Mouse (Mus musculus) stomach, embryonic 14.5 days (tissue): Measurements from ENCODE around the gene Dock8. TPM values are rescaled to one million over a fixed set of nuclear protein-coding genes. Genes with fewer than 3 reads are reported as not detected.

Experiments used
- ATAC-seq: fragments of 200-750 bp; cut with Nextera tagmentation; 2 replicates; pipeline ENCODE4 v1.8.0; 2017; ENCODE audit warnings: low read depth, moderate TSS enrichment; ENCODE audit not compliant: insufficient number of reproducible peaks, insufficient read depth, low FRiP score
- H3K27ac ChIP-seq: fragments of 300-500 bp; sonication (generic); 2 replicates; pipeline ENCODE4 v1.5.1; 2014; ENCODE audit warnings: mild to moderate bottlenecking, low read length, moderate library complexity, mixed read lengths
- H3K27me3 ChIP-seq: fragments of 300-500 bp; sonication (generic); 2 replicates; pipeline ENCODE4 v1.6.1; 2014; ENCODE audit warnings: low read length, control low read depth, mixed read lengths; ENCODE audit not compliant: control insufficient read depth, insufficient read depth
- H3K36me3 ChIP-seq: fragments of 300-500 bp; sonication (generic); 2 replicates; pipeline ENCODE4 v1.6.1; 2014; ENCODE audit warnings: mild to moderate bottlenecking, control low read depth, low read length, moderate library complexity, mixed read lengths; ENCODE audit not compliant: control insufficient read depth, insufficient read depth
- H3K4me1 ChIP-seq: fragments of 300-500 bp; sonication (generic); 2 replicates; pipeline ENCODE4 v1.6.1; 2014; ENCODE audit warnings: low read length, control low read depth, mixed read lengths; ENCODE audit not compliant: control insufficient read depth, insufficient read depth
- H3K4me2 ChIP-seq: fragments of 300-500 bp; sonication (generic); replicated peaks from 2 replicates; pipeline ENCODE4 v1.6.1; 2014; ENCODE audit warnings: low read depth, low read length, control low read depth
- H3K4me3 ChIP-seq: fragments of 300-500 bp; sonication (generic); 2 replicates; pipeline ENCODE4 v1.5.1; 2014; ENCODE audit warnings: low read depth, low read length, control low read depth
- H3K9ac ChIP-seq: fragments of 300-500 bp; sonication (generic); replicated peaks from 2 replicates; pipeline ENCODE4 v1.6.1; 2014; ENCODE audit warnings: low read depth, mild to moderate bottlenecking, control low read depth, low read length, moderate library complexity, mixed read lengths
- H3K9me3 ChIP-seq: fragments of 300-500 bp; sonication (generic); 2 replicates; pipeline ENCODE4 v1.6.1; 2016; ENCODE audit warnings: low read depth, low read length, control low read depth; ENCODE audit not compliant: control insufficient read depth
- WGBS: fragments of 180-500 bp; shearing (Covaris S2); extraction: QIAGEN DNeasy Blood & Tissue Kit; methylation state at CpG from one replicate; pipeline ENCODE4 v1.1.7; 2014; 5-methylcytosine and 5-hydroxymethylcytosine counted together
- polyA plus RNA-seq: library from polyadenylated mRNA; unstranded; fragments of >200 nt; fragmentation: Nextera tagmentation; extraction: Ambion mirVana; gene quantifications from 2 replicates; pipeline ENCODE4 v1.2.1, GENCODE M21; 2014

The Dock8 gene
- polyA plus RNA-seq, 1 experiment from 2014 or later: 10.7 TPM

GRCm38 (mm10) chr19:25097506-25097905 is 98.2 kb downstream of the Dock8 start:
- H3K36me3 ChIP-seq: no peaks in the 10 kb centered on the region
- no peak overlapping the region for H3K27ac ChIP-seq
- H3K4me3 ChIP-seq: no peak overlapping the region
- no peaks in the 10 kb centered on the region for H3K9me3 ChIP-seq
- WGBS: 53% methylated on average over 7 of the region's 7 CpGs
- H3K4me2 ChIP-seq: no peak overlapping the region
- no peaks in the 10 kb centered on the region for H3K4me1 ChIP-seq
- H3K27me3 ChIP-seq: no peaks in the 10 kb centered on the region
- no peak for ATAC-seq
- H3K9ac ChIP-seq: no peak overlapping the region

DNA sequence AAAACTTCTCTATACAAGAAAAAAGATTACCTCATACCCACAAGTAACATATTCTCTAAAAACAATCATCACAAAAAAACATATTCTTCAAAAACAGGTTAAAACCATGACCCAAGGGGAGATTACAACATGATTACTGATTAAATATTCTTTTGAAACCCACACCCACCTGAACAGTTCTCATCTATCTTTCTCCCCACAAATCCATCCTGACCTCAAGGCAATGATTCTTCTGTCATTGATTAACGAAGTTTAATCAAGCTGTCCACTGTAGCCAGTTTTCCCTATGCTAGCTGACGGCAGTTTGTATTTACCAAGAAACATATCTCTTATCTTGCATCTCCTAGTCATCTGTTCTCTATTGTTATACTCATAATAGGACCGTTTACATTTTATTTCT is 98.6 kb downstream of the Dock8 start:
- no peak for ATAC-seq
- Histone ChIP-seq H3K27me3 (no peaks in the 10 kb centered on the region), H3K36me3 (no peaks in the 10 kb centered on the region), H3K4me1 (no peaks in the 10 kb centered on the region), H3K9me3 (no peaks in the 10 kb centered on the region), H3K4me3 (no peak overlapping the region), H3K9ac (no peak overlapping the region), H3K27ac (no peak overlapping the region), H3K4me2 (no peak overlapping the region)
- 62% methylated on average over 3 of the region's 3 CpGs for WGBS

- H3K27ac ChIP-seq: no peak overlapping the region
- no peak overlapping the region for H3K9ac ChIP-seq
- H3K4me1 ChIP-seq: no peaks in the 10 kb centered on the region
- H3K4me2 ChIP-seq: no peak overlapping the region
- no peaks in the 10 kb centered on the region for H3K36me3 ChIP-seq
- no peak overlapping the region for H3K4me3 ChIP-seq
- ATAC-seq: no peak
- H3K9me3 ChIP-seq: no peaks in the 10 kb centered on the region
- WGBS: 87% methylated on average over 4 of the region's 4 CpGs
- no peaks in the 10 kb centered on the region for H3K27me3 ChIP-seq
Observed at GRCm38 (mm10) chr19:25098941-25099340, 99.6 kb downstream of the Dock8 start.

DNA sequence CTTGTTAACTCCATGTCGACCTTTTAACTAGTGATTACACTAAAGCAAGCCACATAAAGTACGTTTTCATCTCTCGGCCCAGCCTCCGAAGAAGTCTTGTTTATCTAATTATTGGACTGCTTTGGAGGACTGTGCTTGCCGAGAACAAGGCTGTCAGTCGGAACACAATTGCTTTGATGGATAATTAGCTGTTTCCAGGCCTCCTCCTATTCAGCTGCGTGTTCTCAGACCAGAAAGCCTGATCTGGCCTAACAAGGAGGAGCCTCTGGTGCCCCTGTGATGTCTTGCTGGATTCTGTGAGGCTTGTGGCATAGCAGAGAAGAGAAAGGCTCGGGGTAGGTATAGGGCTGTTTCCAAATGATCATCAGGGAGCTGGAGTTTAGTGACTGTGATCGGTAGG is 106.3 kb downstream of the Dock8 start:
- no peak overlapping the region for H3K4me2 ChIP-seq
- H3K27me3 ChIP-seq: no peaks in the 10 kb centered on the region
- no peak for ATAC-seq
- no peaks in the 10 kb centered on the region for H3K9me3 ChIP-seq
- WGBS: 46% methylated on average over 9 of the region's 9 CpGs
- no peaks in the 10 kb centered on the region for H3K4me1 ChIP-seq
- no peak overlapping the region for H3K4me3 ChIP-seq
- no peaks in the 10 kb centered on the region for H3K36me3 ChIP-seq
- no peak overlapping the region for H3K9ac ChIP-seq
- no peak overlapping the region for H3K27ac ChIP-seq

DNA sequence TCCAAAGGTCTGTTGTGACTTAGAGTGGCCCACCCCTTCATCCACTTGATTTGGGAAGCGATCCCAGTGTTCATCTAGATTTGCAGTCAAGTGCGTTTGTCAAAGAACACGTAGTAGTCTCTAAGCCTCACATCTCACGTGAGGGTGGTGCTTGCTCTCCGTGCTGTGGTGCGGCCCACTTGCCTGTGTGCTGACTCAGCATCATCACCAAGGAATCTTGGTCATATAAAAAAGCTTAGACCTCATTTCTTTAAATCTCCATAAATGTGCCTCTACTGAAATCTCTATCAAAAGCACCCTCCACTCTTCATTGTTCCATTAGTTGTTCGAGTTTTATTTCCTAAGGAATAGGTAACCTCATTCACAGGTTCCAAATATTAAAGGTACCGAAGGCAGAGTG is 107.0 kb downstream of the Dock8 start:
- no peak for ATAC-seq
- Histone ChIP-seq H3K27me3 (no peaks in the 10 kb centered on the region), H3K27ac (no peak overlapping the region), H3K9ac (no peak overlapping the region), H3K4me2 (no peak overlapping the region), H3K36me3 (no peaks in the 10 kb centered on the region), H3K4me1 (no peaks in the 10 kb centered on the region), H3K4me3 (no peak overlapping the region), H3K9me3 (no peaks in the 10 kb centered on the region)
- WGBS: 91% methylated on average over 8 of the region's 8 CpGs

GRCm38 (mm10) chr19:25107417-25107816 is 108.1 kb downstream of the Dock8 start:
- no peak for ATAC-seq
- Histone ChIP-seq H3K4me1 (no peaks in the 10 kb centered on the region), H3K27me3 (no peaks in the 10 kb centered on the region), H3K9ac (no peak overlapping the region), H3K4me3 (no peak overlapping the region), H3K4me2 (no peak overlapping the region; the same call in 1 of the 2 replicates), H3K9me3 (no peaks in the 10 kb centered on the region), H3K27ac (no peak overlapping the region), H3K36me3 (no peaks in the 10 kb centered on the region)
- WGBS: 30% methylated on average over 4 of the region's 4 CpGs

- H3K27ac ChIP-seq: no peak overlapping the region
- H3K4me1 ChIP-seq: no peaks in the 10 kb centered on the region
- no peak overlapping the region for H3K4me3 ChIP-seq
- H3K36me3 ChIP-seq: no peaks in the 10 kb centered on the region
- WGBS: 72% methylated on average over 18 of the region's 18 CpGs
- no peak overlapping the region for H3K4me2 ChIP-seq
- H3K9ac ChIP-seq: no peak overlapping the region
- H3K27me3 ChIP-seq: no peaks in the 10 kb centered on the region
- H3K9me3 ChIP-seq: no peaks in the 10 kb centered on the region
- no peak for ATAC-seq
Observed at GRCm38 (mm10) chr19:25111591-25112233, 112.4 kb downstream of the Dock8 start.

DNA sequence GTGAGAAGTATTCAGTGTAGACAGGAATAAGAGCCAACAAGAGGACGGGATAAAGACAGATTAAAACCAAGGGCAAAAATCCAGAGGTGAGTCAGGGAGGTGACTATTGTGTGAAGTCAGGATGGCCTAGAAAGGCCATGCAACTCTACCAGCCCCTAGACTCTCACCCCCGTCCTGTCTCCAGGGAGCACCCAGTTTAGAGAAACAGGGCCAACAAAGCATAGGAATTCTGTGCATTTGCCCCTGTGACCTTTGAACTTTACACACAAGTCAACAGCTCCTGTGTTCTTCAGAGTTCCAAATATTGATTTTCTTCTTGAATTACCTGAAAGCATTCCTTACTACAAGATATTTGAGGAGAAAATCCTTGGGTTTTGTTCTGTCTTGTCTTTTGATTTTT is 117.6 kb downstream of the Dock8 start:
- Histone ChIP-seq H3K4me1 (no peaks in the 10 kb centered on the region), H3K4me2 (no peak overlapping the region), H3K4me3 (no peak overlapping the region), H3K27me3 (no peaks in the 10 kb centered on the region), H3K9ac (no peak overlapping the region), H3K36me3 (no peaks in the 10 kb centered on the region), H3K27ac (no peak overlapping the region), H3K9me3 (no peaks in the 10 kb centered on the region)
- 49% methylated on average over 2 of the region's 2 CpGs for WGBS
- ATAC-seq: no peak

DNA sequence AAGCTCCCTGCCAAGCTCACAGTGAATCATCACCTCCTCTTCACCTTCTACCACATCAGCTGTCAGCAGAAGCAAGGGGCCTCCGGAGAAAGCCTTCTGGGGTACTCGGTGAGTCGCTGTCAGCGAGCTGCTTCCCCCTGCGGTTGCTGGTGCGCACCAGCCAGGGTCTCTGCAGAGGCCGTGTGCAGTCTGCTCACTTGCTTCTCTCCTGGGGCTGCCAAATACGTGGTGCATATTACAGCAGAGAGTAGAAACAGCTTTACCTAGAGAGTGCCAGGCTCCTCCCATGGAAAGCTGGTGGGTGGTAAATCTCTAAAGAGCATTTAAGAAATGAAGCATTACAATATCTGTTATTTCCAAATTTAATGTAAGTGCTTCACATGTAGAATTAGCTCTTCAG is 123.1 kb downstream of the Dock8 start:
- 51% methylated on average over 8 of the region's 8 CpGs for WGBS
- no peaks in the 10 kb centered on the region for H3K36me3 ChIP-seq
- no peak overlapping the region for H3K9ac ChIP-seq
- H3K27ac ChIP-seq: no peak overlapping the region
- no peak overlapping the region for H3K4me2 ChIP-seq
- no peak overlapping the region for H3K4me3 ChIP-seq
- no peaks in the 10 kb centered on the region for H3K27me3 ChIP-seq
- no peaks in the 10 kb centered on the region for H3K9me3 ChIP-seq
- no peak for ATAC-seq
- H3K4me1 ChIP-seq: no peaks in the 10 kb centered on the region
